Mouse (Mus musculus) mesoderm, embryonic 11.5 days (tissue): Measurements from ENCODE around the gene Lrrc18.

Source experiments
- DNase-seq: peaks from one replicate; pipeline ENCODE4 v3.0.0-alpha.2; 2012; ENCODE audit warnings: low read depth, low spot score

Lrrc18 gene

GRCm38 (mm10) chr14:32991082-32991481 lies at the start of gene Lrrc18:
TSS of gene Lrrc18 (plus strand) at chr14:32991382.
- no peak for DNase-seq

- DNase-seq: no peak
Observed at GRCm38 (mm10) chr14:32947512-32947911, 43.7 kb upstream of the Lrrc18 start.

GRCm38 (mm10) chr14:32950312-32951301 lies 40.6 kb upstream of the Lrrc18 start:
- peak; percentile 60 for DNase-seq

- no peak for DNase-seq
Observed at GRCm38 (mm10) chr14:32956486-32956885, 34.7 kb upstream of the Lrrc18 start.

- peak; percentile 34 for DNase-seq
Observed at GRCm38 (mm10) chr14:32958671-32959070, 32.5 kb upstream of the Lrrc18 start.

- peak; percentile 69 for DNase-seq
Observed at GRCm38 (mm10) chr14:32960481-32960880, 30.7 kb upstream of the Lrrc18 start.

GRCm38 (mm10) chr14:32964742-32965141 lies 26.4 kb upstream of the Lrrc18 start:
- DNase-seq: peak; percentile 61

- DNase-seq: no peak
Observed at GRCm38 (mm10) chr14:32970700-32971099, 20.5 kb upstream of the Lrrc18 start.

GRCm38 (mm10) chr14:32984176-32984738 lies 6.9 kb upstream of the Lrrc18 start:
- peak; percentile 30 for DNase-seq

GRCm38 (mm10) chr14:32986659-32987058 lies 4.5 kb upstream of the Lrrc18 start:
- peak; percentile 59 for DNase-seq

- DNase-seq: peak; percentile 66
Observed at GRCm38 (mm10) chr14:32994954-32995636, 3.9 kb downstream of the Lrrc18 start.

- DNase-seq: no peak
Observed at GRCm38 (mm10) chr14:32999511-32999910, 8.3 kb downstream of the Lrrc18 start.

- DNase-seq: no peak
Observed at GRCm38 (mm10) chr14:33000112-33000979, 9.2 kb downstream of the Lrrc18 start.

GRCm38 (mm10) chr14:33005114-33005513 lies 13.9 kb downstream of the Lrrc18 start:
- no peak for DNase-seq

- no peak for DNase-seq
Observed at GRCm38 (mm10) chr14:33007638-33008037, 16.5 kb downstream of the Lrrc18 start.

- DNase-seq: no peak
Observed at GRCm38 (mm10) chr14:33019050-33019449, 27.9 kb downstream of the Lrrc18 start.

GRCm38 (mm10) chr14:33019606-33020005 lies 28.4 kb downstream of the Lrrc18 start:
- DNase-seq: no peak

- DNase-seq: no peak
Observed at GRCm38 (mm10) chr14:33030849-33031248, 39.7 kb downstream of the Lrrc18 start.

GRCm38 (mm10) chr14:33033424-33033823 lies 42.2 kb downstream of the Lrrc18 start:
- peak; percentile 25 for DNase-seq

- DNase-seq: no peak
Observed at GRCm38 (mm10) chr14:33035386-33035785, 44.2 kb downstream of the Lrrc18 start.

- DNase-seq: peak; percentile 19
Observed at GRCm38 (mm10) chr14:33036811-33037210, 45.6 kb downstream of the Lrrc18 start.
